Mouse (Mus musculus): ENCODE results near the gene Muc4.
A peak's percentile ranks its signal among the peaks of the same experiment; 100 is the strongest.

Muc4 gene

DNA sequence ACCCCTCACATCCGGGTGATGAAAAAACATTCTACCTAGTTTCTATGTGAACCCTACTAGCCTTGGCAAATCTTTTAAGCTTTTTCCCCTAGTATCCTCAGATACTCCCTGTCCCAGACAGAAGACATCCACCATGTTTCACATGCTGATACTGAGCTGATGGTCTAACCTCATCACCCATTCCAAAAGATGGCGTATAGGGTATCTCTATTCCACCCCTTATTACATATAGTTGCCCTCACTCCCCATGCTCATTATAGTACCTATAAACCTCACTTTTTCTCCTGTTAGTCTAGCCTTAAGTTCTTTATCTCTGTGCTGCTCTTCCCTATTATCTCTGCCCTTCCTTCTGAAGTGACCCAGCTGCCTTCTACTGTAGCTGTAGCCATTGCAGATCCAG lies at the start of gene Muc4:
Gene Muc4 (plus strand): TSS at position 301 of the 400 bp plus-strand sequence.
- no peak for DNase-seq (ENCODE audit: extremely low read depth, low read depth, low spot score)

DNA sequence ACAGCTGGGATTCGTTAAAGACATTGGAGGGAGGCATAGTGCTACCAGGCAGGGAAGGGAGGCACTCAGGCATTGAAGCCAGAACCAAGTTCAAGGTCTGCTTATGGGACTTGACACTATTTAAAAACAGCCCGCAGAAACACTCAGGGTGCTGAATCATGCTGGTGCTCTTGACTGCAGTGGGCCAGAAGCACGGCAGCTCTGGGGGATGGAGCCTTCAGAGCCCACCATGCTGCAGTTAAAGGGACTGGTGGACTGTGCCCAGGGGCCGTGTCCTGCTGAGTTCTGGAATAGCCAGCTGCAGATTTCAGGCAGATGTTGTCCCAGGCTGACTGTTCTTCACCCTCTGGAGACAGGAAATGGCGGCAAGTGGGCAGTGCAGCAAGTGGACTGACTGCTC lies 49.7 kb upstream of the Muc4 start:
- no peak for DNase-seq (ENCODE audit: extremely low read depth, low read depth, low spot score)

DNA sequence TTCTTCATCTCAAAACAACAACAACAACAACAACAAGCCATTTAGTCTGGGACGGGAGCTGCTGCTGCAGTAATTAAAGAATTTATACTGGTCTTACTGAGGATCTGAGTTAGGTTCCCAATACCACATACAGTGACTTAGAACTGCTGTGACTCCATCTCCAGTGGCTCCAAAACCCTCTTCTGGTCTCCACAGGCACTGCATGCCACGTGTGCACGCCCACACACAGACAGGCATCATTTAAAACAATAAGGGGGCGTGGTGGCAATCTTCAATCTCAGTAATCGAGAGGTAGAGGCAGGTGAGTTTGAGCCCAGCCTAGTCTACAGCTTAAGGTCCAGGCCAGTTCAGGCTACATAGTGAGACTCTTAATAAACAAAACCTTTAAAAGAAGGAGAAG lies 48.5 kb upstream of the Muc4 start:
- DNase-seq (ENCODE audit: extremely low read depth, low read depth, low spot score), result no peak

DNA sequence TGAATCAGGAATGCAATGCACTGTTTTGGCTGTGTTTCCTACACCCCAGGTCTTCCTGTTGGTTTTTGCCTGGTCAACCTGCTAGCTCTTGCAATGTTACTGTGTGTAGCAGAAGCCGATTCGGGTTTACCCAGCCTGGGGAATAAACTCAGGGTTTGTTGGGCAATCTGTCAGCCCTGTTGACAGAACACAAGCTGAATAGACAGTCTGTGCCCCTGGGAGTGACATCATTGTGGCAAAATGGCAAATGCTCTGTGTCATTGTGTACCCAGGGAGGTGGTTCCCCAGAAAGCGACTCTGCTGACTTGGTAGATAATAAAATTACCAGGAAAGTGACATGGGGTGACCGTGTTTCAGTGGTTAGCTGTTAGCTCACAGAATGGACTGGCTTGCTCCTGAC lies 46.9 kb upstream of the Muc4 start:
- peak; percentile 31 for DNase-seq (ENCODE audit: extremely low read depth, low read depth, low spot score)

DNA sequence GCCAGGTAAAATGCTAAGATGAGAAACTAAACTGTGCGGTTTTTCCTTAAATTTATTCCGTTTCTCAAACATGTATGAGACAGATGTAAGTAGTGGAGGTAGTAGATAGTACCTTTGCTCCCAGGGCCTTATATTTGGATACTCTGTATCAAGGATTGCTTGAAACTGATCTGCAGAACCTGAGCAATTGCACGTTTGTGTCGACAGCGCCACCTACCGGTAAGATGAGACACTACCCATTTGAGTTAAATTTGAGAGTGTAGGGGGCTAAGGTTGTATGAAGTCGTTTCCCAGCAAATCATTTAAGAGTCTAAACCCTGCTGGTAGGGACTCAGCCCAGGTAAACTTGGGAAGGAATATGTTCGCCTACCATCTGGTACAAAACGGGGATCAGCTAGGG lies 46.2 kb upstream of the Muc4 start:
- no peak for DNase-seq (ENCODE audit: extremely low read depth, low read depth, low spot score)

DNA sequence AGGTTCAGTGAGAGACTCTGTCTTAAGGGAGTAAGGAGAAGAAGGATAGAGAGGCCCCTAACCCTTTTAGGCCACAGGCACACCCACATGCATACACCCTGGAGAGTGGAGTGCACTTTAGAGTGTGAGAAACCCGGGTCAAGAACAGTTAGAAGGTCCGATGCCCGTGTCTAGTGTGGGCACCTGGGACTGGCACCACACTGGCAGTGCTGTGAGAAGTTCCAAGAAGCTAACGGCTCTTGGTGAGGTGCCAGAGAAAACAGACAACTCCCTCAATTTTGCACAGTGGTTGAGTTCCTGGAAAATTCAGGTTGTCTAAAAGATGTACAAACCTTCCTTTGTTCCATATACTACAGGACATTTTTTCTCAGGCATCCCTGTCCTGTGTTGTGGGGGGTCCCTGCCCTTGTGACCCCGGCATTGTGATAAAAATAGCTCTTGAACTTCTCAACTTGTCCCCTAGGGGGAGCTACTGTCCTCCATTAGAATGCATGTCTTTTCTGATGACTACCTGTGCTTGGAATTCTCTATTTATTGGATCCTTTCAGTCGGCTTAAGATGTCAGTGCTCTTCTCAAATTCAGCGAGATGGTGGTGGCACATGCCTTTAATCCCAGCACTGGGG lies 38.7 kb upstream of the Muc4 start:
- no peak for DNase-seq (ENCODE audit: extremely low read depth, low read depth, low spot score)

DNA sequence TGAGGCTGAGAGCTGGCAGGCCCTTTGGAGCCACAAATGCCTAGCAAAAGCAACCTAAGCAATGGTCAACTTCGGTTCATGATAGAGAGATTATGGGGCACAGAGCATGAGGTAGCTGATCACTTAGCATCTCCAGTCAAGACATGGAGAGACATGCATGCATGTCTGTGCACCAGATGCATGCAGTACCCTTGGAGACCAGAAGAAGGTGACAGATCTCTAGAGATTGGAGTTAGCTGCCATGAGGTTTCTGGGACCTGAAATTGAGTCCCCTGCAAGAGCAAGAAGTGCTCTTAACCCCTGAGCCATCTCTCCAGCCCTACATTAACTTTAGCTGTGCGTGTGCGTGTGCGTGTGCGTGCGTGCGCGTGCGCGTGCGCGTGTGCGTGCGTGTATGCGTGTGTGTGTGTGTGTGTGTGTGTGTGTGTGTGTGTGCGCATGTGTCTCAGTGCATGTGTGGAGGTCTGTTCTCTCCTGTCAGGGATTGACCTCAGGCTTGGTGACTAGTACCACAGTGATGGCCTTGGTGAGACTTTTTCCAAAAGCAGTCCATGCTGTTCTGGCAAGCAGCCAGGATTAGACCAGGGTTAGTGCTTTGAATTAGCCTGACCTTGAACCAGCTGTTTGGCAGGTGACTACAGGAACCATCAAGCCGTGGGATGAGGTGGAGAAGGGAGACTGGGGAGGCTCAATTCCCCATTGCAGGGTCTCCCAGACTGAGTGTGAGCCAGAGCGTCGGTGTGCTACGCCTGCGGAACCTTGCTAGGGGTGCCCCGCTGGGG lies 37.8 kb upstream of the Muc4 start:
- no peak for DNase-seq (ENCODE audit: extremely low read depth, low read depth, low spot score)

DNA sequence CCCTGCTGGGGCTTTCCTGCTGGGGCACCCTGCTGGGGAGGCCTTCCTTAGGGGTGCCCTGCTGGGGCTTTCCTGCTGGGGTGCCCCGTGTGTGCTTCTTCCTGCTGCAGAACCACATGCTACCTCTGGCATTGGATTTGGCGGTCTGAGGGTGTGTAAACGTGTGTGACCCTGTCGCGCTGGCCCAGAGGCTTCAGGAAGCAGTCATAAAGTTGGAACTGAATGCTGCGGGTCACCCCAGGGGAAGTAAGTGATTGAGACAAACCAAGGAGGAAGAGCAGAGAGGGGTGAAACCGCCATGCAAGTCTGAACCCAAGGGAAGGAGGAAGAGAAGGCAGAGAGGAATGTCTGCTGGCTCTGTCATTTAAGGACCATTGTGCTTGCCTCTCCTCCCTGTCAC lies 37.1 kb upstream of the Muc4 start:
- no peak for DNase-seq (ENCODE audit: extremely low read depth, low read depth, low spot score)

DNA sequence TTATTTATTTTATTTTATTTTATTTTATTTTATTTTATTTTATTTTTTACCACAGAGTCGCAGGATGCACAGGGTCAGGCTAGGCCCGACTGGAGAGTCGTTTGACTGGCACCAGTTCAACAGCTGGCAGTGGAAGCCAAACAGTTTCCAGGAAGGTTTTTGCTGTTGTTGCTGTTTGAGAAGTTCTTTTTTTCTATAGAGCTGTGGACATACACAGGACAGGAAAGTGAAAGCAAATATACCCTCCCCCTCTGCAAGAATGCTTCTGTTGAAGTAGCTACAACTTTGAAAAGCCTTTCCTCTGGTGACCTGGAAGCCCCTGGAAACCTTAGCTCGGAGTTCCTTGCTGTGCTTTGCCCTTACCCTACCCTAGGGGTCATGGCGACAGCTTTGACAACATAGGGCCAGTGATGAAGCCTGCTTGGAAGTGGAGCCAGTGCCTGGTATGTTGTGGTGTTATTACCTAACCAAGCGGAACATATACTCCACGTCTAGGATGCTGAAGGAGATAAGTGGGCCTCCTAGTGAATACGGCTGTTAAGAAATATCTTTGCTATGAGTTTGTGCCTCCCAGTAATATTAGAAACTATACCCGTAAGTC lies 32.3 kb upstream of the Muc4 start:
- DNase-seq (ENCODE audit: extremely low read depth, low read depth, low spot score), result no peak

DNA sequence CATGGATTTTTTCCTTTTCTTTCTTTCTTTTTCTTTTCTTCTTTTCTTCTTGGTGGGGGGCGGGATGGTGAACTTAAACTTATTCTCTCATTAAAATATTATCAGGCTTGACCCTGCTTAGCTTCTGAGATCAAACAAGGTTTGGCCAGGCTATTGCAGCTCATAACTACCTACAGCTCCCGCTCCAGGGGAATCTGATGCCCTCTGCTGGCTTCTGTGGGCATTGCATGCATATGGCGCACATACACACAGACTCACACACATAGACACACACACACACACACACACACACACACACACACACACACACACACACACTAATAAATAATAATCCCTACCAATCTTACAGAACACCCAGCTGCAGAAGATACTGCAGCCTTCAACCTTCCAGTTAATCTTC lies 30.1 kb upstream of the Muc4 start:
- no peak for DNase-seq (ENCODE audit: extremely low read depth, low read depth, low spot score)

DNA sequence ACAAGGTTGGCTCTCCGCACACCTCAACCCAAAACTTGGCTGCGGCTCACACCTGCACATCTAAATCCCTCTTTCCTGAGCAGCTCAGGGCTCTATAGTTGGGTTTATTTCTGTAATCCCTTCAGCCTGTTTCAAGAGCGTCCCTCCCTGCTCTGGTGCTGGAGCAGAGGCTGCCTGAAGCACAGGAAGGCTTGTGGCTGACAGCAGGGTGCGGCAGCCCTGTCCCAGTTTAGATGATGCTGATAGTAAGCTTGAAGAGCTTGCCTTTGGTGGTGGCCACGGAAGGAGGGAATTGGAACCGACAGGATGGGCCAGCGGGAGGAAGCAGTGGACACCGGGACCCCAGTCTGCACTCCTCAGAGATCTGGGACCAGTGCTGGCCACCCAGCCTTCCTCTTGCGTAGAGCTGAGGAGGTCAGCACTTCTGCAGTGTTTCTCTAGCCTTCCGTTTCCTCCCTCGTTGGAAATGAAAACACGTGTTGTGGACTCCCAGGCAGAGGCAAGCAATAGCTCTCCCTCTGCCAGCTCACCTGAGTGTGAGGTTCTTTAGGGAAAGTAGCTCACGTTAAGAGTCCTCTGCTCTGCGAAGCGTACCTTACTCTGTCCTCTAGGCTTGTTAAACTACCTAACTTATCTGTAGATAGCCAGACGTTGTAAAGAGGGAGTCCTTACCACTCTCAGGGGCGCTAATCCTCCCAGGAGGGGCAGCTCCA lies 28.4 kb upstream of the Muc4 start:
- DNase-seq (ENCODE audit: extremely low read depth, low read depth, low spot score), result no peak

DNA sequence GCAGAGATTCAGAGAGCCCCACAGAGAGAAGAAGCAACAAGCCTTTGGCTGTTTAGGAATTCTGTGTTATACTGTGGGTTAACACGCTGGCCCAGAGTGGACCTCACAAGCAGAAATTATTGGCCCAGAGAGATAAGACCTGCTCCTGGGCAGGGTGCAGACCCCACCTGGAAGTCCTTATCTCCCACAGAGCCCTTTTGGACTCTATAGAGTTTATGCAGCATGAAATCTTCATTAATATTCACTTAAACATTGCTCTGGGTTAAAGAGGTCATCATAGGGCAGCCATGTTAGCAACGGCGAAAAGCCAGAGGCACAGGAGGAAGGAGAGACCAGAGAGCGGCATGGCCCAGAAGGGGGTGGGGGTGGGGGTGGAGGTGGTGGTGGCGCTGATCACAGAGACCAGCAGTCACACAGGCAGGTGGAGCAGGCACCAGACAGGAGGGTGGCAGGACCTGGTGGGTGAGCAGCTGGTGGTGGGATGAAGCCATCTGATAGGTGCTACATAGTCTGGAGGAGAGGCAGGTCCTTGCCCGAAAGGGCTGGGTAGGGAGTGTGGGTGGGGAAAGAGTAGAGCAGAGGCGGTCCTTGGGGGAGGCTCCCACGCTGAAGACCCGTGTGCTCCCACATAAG lies 27.7 kb upstream of the Muc4 start:
- no peak for DNase-seq (ENCODE audit: extremely low read depth, low read depth, low spot score)

DNA sequence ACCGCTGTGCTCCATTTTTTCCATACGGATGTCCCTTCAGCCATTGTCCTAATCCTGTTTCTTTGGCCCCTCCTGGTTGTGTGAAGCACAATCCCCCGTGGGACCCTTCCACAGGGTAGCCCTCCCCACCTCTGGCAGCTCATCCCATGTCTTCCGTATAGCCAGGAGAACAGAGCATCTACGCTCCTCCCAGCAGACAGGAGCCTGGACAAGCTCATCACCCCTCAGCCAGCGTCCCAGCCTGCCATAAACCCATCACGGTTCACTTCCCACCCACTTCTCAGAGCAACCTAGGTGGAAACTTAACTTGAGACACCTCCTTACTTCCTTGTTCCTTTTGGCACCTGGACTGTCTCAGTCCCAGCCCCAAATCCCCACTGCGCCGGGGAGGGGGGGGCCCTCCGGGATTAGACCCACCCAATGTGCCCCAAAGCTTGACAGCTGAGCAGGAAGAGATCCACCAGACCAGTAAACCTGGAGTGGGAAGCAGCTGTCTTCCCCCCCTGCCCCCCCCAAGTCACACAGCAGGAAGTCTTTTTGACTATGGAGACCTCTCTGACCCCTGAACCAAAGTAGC lies 27.1 kb upstream of the Muc4 start:
- no peak for DNase-seq (ENCODE audit: extremely low read depth, low read depth, low spot score)

DNA sequence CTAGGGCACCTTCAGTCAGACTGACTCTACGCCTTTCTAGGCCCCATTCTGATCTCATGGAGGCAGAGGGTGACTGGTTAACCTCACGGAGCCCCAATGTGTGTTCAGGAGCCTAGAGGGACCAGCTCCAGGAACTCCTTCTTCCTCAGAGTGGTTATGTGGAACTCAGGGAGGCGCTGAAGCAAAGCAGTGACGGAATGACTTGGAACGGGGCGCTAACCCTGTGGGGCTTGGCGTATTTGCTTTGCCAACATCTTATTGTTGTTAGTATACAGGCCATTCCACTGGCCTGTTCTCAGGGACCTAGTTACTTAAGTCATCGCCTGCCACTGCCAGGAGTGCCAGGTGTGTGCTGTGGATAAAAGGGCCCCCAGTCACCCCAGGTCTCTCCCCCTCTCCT lies 26.6 kb upstream of the Muc4 start:
- no peak for DNase-seq (ENCODE audit: extremely low read depth, low read depth, low spot score)

DNA sequence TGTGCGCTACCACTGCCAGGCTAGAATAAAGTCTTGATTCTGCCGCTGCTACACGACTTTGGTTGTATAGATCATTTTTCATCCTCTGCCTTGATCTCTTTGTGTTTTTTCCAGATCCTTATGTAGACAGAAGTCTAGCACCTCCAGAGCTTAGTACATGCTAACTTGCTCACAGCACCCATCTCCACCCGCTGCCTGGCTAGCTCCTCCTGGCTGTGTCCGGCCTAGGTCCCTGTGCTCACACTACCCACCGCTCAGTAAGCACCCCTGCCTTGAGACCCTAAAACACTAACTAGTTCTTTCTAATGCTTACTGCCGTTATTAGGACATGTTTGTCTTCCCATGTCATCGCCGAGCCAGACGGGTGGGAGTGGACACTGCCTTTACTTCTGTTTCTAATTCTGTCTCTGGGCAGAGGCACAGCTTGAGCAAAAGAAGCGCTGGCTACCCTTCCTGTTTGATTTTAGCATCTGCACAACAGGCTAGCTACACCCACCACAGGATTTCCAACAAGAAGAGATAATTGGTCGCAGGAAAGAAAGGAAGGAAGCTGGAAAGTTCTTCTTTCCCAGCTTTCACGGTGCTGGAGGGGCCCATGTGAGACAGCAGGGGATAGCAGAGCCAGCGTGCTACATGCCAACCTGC lies 25.1 kb upstream of the Muc4 start:
- DNase-seq (ENCODE audit: extremely low read depth, low read depth, low spot score), result no peak

DNA sequence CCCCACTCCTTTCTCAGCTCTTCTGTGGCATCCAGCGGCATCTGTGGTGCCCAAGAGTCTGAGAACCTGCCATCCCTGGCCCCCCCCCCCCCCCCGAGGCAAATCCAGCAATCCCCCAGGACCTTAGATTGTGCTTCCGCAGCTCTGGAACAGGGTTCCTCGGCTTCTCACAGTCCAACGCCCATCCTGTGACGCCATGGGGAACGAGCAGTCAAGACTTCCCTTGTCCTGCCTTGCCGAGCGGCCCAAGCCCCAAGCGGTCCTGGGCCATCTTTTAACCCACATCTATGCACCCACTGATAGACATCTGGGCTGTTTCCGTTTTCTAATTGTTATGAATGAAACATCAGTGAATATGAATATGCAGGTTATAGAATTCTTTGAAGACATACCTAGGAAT lies 23.5 kb upstream of the Muc4 start:
- DNase-seq (ENCODE audit: extremely low read depth, low read depth, low spot score), result no peak

DNA sequence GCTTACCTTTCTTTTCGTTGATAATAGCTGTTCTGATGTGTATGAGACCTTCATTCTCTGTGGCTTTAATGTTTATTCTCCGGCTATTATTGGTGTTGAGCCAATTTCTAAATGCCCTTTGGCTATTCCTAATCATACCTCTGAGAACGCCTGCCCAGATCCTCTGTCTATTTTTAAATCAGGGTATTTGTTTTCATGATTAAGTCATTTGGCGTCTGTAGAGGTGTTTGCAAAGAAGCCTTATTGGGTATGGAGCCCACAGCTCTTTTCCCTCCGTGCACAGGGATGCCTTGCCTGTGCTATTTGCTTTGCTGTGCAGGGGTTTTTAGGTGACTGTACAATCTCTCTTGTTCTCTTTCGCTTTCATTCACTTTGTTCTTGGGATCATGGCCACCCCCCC lies 22.1 kb upstream of the Muc4 start:
- DNase-seq (ENCODE audit: extremely low read depth, low read depth, low spot score), result no peak

DNA sequence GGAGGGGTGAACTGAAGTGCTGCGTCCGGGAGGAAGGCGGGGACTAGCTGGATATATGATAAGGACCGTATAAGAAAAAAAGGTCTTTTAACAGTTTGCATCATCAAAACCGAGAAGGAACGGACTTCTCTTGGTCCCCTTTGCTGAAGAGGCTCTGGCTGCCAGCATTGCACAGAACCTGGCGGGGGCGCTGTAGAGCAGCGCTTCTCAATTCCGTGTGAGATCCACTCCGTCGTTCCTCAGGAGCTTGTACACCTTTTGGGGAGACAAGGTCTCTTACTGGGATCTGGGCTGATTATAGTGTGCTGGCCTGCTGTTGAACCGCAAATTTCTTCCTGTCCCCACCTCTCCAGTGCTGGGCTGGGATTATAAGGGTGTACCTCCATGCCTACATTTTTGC lies 20.3 kb upstream of the Muc4 start:
- DNase-seq (ENCODE audit: extremely low read depth, low read depth, low spot score), result no peak

DNA sequence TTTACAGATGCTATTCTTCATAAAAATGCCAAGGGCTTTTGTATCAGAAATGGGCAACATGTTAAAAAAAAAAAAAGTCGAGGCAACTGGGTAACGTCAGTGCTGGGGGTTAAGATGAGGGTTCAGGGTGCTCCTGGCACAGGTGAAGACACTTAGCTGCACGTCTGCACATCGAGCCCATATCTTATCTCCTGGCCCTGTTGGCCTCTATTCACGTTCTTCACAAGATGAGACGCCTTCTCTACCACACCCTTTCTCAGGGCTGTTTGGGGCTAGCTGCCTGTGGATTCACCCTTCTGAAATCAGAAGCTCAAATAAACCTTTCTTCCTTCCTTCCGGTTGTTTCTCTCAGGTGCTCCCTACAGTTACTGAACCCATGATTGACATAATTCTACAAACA lies 12.5 kb upstream of the Muc4 start:
- DNase-seq (ENCODE audit: extremely low read depth, low read depth, low spot score), result no peak

DNA sequence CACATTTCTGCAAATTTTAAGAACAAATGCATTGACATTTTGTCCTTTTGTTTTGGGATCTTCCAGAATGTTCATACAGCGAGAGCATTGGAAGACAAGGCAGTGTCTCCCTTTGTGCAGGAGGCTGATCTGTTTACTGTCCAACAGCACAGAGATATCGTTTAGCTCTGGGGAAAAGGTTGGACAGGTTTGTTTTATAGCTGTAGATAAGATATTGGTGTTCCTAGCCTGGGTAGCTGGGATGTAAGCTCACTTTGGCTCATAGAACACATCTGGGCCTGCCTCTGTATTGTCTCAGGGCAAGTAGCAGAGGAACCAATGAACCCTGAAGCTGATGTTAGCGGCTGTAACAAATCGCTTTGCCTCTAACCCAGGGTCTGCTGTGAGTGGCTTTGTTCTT lies 11.9 kb upstream of the Muc4 start:
- DNase-seq (ENCODE audit: extremely low read depth, low read depth, low spot score), result no peak

DNA sequence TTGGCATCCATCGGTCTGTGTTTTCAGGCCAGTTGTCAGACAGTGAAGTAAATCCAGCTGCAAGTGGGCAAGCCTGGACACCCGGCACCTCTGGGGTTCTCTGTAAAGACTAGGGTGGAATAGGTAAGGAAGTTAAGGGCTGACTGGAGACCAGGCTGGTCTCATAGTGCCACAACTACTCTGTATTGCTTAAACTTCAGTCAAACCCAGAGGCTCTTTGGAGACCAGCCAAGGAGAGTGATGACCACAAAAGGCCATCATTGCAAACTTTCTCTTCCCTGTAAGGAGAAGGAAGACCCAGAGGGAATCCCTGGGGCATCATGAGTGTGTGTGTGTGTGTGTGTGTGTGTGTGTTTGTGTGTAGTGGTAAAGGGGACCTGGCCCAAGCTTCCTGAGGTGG lies 11.4 kb upstream of the Muc4 start:
- DNase-seq (ENCODE audit: extremely low read depth, low read depth, low spot score), result no peak
